Mouse (Mus musculus) heart, postnatal 0 days (tissue): ENCODE measurements around the gene Tmem132c.

Experiments
- CTCF ChIP-seq: IDR thresholded peaks from 2 replicates; pipeline ENCODE4 v1.5.1; 2016; ENCODE audit warnings: antibody characterized with exemption, control low read depth, low read depth
- EP300 ChIP-seq: IDR thresholded peaks from 2 replicates; pipeline ENCODE4 v1.6.1; 2016; ENCODE audit warnings: antibody characterized with exemption, low read depth

DNA sequence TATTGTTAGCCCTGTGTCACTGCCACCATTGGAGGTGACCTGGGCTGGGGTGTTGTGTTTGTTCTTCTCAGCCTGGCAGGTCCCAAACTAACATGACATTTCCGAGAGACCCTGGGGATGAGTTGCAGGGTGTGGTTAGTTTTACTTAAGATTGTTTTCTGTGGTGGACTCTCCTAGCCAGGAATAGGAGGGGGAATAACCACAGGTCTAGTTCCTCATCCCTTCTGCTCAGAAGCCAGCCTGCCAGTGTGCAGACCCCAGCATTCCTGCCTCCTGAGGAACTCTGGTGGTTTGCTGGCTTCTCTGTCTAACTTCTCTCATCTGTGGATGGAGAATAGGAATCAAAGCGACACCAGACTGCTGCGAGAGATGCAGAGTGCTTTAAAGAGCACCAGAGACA, 240.7 kb downstream of the Tmem132c start:
- TF ChIP-seq CTCF (no peak), EP300 (no peak)
